10 mouse cellular contexts compared by ENCODE assay signal in genomic region chr7:56419253-56419844, GRCm38 (mm10).
DNase-seq lines count a peak whose midpoint lies in the region; ATAC-seq and TF ChIP-seq lines count a peak whose summit lies in the region.
"Had no signal": no experiment of that assay in that cellular context is flagged by ENCODE, and none has a peak within 500 bp of the region (broad histone marks: within the 10 kb centered on the region; RNA-seq: fewer than 3 reads in every experiment).

No protein-coding gene starts in this region.

- no peak overlapping the region for H3K4me3 ChIP-seq in limb, embryonic 13.5 days
- no peak overlapping the region for H3K4me3 ChIP-seq in limb, embryonic 10.5 days
- H3K4me3 ChIP-seq in kidney, postnatal 0 days (replicated peaks; ENCODE audit: low read depth, low read length) = no peak overlapping the region
- no peak overlapping the region for H3K4me3 ChIP-seq in lung, embryonic 14.5 days (ENCODE audit: low read depth, low read length)
- H3K4me3 ChIP-seq: embryonic facial prominence, embryonic 15.5 days; liver, embryonic 13.5 days had no signal

- no peaks in the 10 kb centered on the region for H3K27me3 ChIP-seq in limb, embryonic 13.5 days
- H3K27me3 ChIP-seq in limb, embryonic 10.5 days (ENCODE audit: low read depth, poor library complexity, severe bottlenecking) = no peaks in the 10 kb centered on the region
- H3K27me3 ChIP-seq in kidney, postnatal 0 days (ENCODE audit: insufficient read depth, low read length) = no peaks in the 10 kb centered on the region
- no peaks in the 10 kb centered on the region for H3K27me3 ChIP-seq in lung, embryonic 14.5 days (ENCODE audit: insufficient read depth, low read length)
- H3K27me3 ChIP-seq: embryonic facial prominence, embryonic 15.5 days; liver, embryonic 13.5 days had no signal

- ATAC-seq in limb, embryonic 13.5 days (ENCODE audit: low FRiP score, low read depth) = peak; percentile 76
- ATAC-seq in kidney, postnatal 0 days (replicated peaks; ENCODE audit: low FRiP score, low read depth) = no peak; the same call in 1 of the 2 replicates
- no peak for ATAC-seq in lung, embryonic 14.5 days (ENCODE audit: insufficient read depth)

- peak overlapping the region; percentile 11; the same call in 1 of the 2 replicates for H3K27ac ChIP-seq in limb, embryonic 13.5 days
- no peak overlapping the region for H3K27ac ChIP-seq in limb, embryonic 10.5 days
- peak overlapping the region; percentile 51; the same call in 1 of the 2 replicates for H3K27ac ChIP-seq in kidney, postnatal 0 days
- no peak overlapping the region for H3K27ac ChIP-seq in lung, embryonic 14.5 days (ENCODE audit: low read depth)
- H3K27ac ChIP-seq: liver, embryonic 13.5 days had no signal

- H3K9me3 ChIP-seq in limb, embryonic 13.5 days = no peaks in the 10 kb centered on the region
- H3K9me3 ChIP-seq in limb, embryonic 10.5 days (replicated peaks) = no peaks in the 10 kb centered on the region
- no peaks in the 10 kb centered on the region for H3K9me3 ChIP-seq in kidney, postnatal 0 days (replicated peaks; ENCODE audit: low read length)
- no peaks in the 10 kb centered on the region for H3K9me3 ChIP-seq in lung, embryonic 14.5 days (ENCODE audit: low read depth, low read length)
- H3K9me3 ChIP-seq: embryonic facial prominence, embryonic 15.5 days had no signal

- H3K4me2 ChIP-seq in limb, embryonic 13.5 days (replicated peaks) = no peak overlapping the region
- H3K4me2 ChIP-seq in kidney, postnatal 0 days (ENCODE audit: low read length) = no peak overlapping the region
- H3K4me2 ChIP-seq in lung, embryonic 14.5 days = no peak overlapping the region
- H3K4me2 ChIP-seq: embryonic facial prominence, embryonic 15.5 days; liver, embryonic 13.5 days had no signal

- DNase-seq in limb, embryonic 10.5 days (ENCODE audit: low spot score) = no peak
- DNase-seq in frontal cortex, postnatal 14 days (ENCODE audit: low spot score in 2 of 2) = peak; percentile 12 to 16
- peak; percentile 28 for DNase-seq in kidney, postnatal 0 days (ENCODE audit: low spot score)
- DNase-seq in lung, embryonic 14.5 days = peak; percentile 6
- DNase-seq in urinary bladder, postnatal 25 days (ENCODE audit: low spot score) = peak; percentile 42
- no peak for DNase-seq in embryo, embryonic 9.5 days (ENCODE audit: extremely low spot score)
- no peak for DNase-seq in cerebellum, adult 18-20 months
- DNase-seq: liver, embryonic 13.5 days had no signal

- H3K4me1 ChIP-seq in limb, embryonic 13.5 days = peaks cover 14% of the 10 kb centered on the region
- no peaks in the 10 kb centered on the region for H3K4me1 ChIP-seq in limb, embryonic 10.5 days
- no peaks in the 10 kb centered on the region for H3K4me1 ChIP-seq in kidney, postnatal 0 days (replicated peaks; ENCODE audit: insufficient read depth, low read length)
- no peaks in the 10 kb centered on the region for H3K4me1 ChIP-seq in lung, embryonic 14.5 days (ENCODE audit: insufficient read depth)
- H3K4me1 ChIP-seq: liver, embryonic 13.5 days had no signal

- no peaks in the 10 kb centered on the region for H3K36me3 ChIP-seq in limb, embryonic 13.5 days
- no peaks in the 10 kb centered on the region for H3K36me3 ChIP-seq in limb, embryonic 10.5 days
- no peaks in the 10 kb centered on the region for H3K36me3 ChIP-seq in kidney, postnatal 0 days (ENCODE audit: insufficient read depth, low read length)
- no peaks in the 10 kb centered on the region for H3K36me3 ChIP-seq in lung, embryonic 14.5 days (ENCODE audit: insufficient read depth)
- H3K36me3 ChIP-seq: embryonic facial prominence, embryonic 15.5 days; liver, embryonic 13.5 days had no signal

- no peak for TF ChIP-seq CTCF in kidney, postnatal 0 days (IDR thresholded peaks at IDR 0.05; ENCODE audit: low read depth)
- TF ChIP-seq CTCF in lung, embryonic 14.5 days (IDR thresholded peaks at IDR 0.05; ENCODE audit: low read depth) = no peak

- H3K9ac ChIP-seq in limb, embryonic 13.5 days = no peak overlapping the region
- H3K9ac ChIP-seq in kidney, postnatal 0 days (ENCODE audit: low read depth, low read length) = no peak overlapping the region
- H3K9ac ChIP-seq in lung, embryonic 14.5 days = no peak overlapping the region
- H3K9ac ChIP-seq: embryonic facial prominence, embryonic 15.5 days; liver, embryonic 13.5 days had no signal

- 18% methylated on average over 5 of the region's 5 CpGs for WGBS in limb, embryonic 13.5 days
- WGBS in limb, embryonic 10.5 days = 34% methylated on average over 5 of the region's 5 CpGs
- WGBS in kidney, postnatal 0 days = 12% methylated on average over 5 of the region's 5 CpGs
- 22% methylated on average over 5 of the region's 5 CpGs for WGBS in lung, embryonic 14.5 days

Comparison
In these comparisons a context has a peak if more than half of its experiments do, and no peak if none do; other contexts are left out.
1. H3K27ac ChIP-seq: peak in limb, embryonic 13.5 days (single experiment) and kidney, postnatal 0 days (single experiment); none in limb, embryonic 10.5 days (single experiment) and lung, embryonic 14.5 days (single experiment).
2. DNase-seq: peak in frontal cortex, postnatal 14 days (2 of 2), kidney, postnatal 0 days (single experiment), lung, embryonic 14.5 days (single experiment) and urinary bladder, postnatal 25 days (single experiment); none in limb, embryonic 10.5 days (single experiment), embryo, embryonic 9.5 days (single experiment) and cerebellum, adult 18-20 months (0 of 2).